Mouse (Mus musculus): Measurements from ENCODE around the gene Usp6nl.

- no peak for TF ChIP-seq CTCF (IDR thresholded peaks at IDR 0.05; ENCODE audit: borderline replicate concordance, extremely low read depth, insufficient read depth, insufficient read length)
- no peak for TF ChIP-seq POLR2A (IDR thresholded peaks at IDR 0.05; ENCODE audit: borderline replicate concordance, extremely low read depth, insufficient read depth, insufficient read length, poor library complexity, severe bottlenecking)
Observed at GRCm38 (mm10) chr2:6380401-6380800, 57.9 kb downstream of the Usp6nl start.
